8 mouse cellular contexts compared by ENCODE assay signal in the genomic region with DNA sequence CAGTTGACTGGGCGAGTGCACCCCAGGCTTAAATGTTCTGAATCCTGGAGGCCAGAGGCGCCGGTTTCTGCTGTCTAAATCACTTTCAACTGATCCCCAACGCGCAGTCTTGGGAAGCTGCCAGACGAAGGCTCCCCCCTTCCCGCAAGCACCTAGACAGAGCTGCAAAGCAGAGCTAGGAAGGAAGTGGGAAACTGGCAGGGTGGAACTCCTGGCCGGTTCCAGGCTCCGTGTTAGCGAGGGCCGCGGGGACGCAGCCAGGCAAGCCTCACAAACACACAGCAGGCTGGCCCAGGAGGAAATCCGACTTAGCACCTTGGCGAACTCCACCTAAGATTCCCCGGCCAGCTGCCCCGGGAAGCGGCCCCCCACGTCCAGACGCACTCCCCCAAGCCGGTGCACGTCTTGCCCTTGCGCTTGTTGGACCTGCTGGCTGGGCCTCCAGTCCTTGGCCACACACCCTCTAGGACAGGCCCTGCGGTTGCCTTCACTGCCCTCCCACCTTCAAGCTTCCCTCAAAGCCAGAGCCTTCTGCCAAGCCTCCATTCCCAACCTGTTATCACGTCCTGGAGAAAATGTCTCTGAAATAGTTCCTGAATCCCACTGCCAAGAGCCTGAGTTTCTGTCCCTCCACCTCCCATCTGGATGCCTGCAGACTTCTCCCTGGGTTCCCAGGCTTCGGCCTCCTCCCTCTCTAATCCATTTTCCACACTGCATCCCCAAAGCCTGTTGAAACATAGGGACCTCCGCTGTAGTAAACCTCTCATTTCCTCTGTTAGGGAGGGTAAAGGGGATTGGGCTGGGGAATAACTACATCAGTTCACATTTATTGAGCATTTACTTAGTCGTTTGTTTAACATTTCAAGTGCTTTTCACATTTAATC.
DNase-seq lines count a peak whose midpoint lies in the region; ATAC-seq and TF ChIP-seq lines count a peak whose summit lies in the region.

No protein-coding gene starts in this region.

- no peak for TF ChIP-seq CTCF in heart, adult 2 months (IDR thresholded peaks at IDR 0.05)
- TF ChIP-seq CTCF in intestine, postnatal 0 days (IDR thresholded peaks at IDR 0.05; ENCODE audit: low read depth): no peak
- TF ChIP-seq CTCF in lung, adult 2 months (IDR thresholded peaks at IDR 0.05; ENCODE audit: insufficient read depth, low read length): no peak

- no peak overlapping the region for H3K27ac ChIP-seq in neural tube, embryonic 11.5 days (ENCODE audit: low read depth, low read length)
- H3K27ac ChIP-seq in embryonic facial prominence, embryonic 10.5 days (replicated peaks): peak overlapping the region; percentile 77
- peak overlapping the region; percentile 70 for H3K27ac ChIP-seq in heart, adult 2 months
- no peak overlapping the region for H3K27ac ChIP-seq in intestine, postnatal 0 days (ENCODE audit: low read depth, low read length)

- peak; percentile 30 for DNase-seq in neural tube, embryonic 11.5 days (ENCODE audit: low spot score)
- DNase-seq in neural tube, embryonic 10.5 days (ENCODE audit: extremely low spot score, low spot score): no peak
- peak; percentile 47 for DNase-seq in embryonic facial prominence, embryonic 10.5 days (ENCODE audit: low spot score)
- peak; percentile 72 to 82 for DNase-seq in heart, adult 2 months
- peak; percentile 32 for DNase-seq in lung, adult 2 months
- peak; percentile 41 for DNase-seq in ovary, postnatal 14 days (ENCODE audit: low spot score)
- no peak for DNase-seq in thymus, postnatal 14 days

- no peaks in the 10 kb centered on the region for H3K79me2 ChIP-seq in heart, adult 2 months (replicated peaks; ENCODE audit: control insufficient read depth, insufficient read depth, low read length)

- H3K27me3 ChIP-seq in neural tube, embryonic 11.5 days (ENCODE audit: control insufficient read depth, insufficient read depth, low read length): no peaks in the 10 kb centered on the region
- H3K27me3 ChIP-seq in embryonic facial prominence, embryonic 10.5 days (replicated peaks; ENCODE audit: low read depth, poor library complexity, severe bottlenecking): peaks cover 41% of the 10 kb centered on the region
- H3K27me3 ChIP-seq in heart, adult 2 months (ENCODE audit: control insufficient read depth, insufficient read depth, low read length): no peaks in the 10 kb centered on the region
- no peaks in the 10 kb centered on the region for H3K27me3 ChIP-seq in intestine, postnatal 0 days (replicated peaks; ENCODE audit: control insufficient read depth, insufficient read depth, low read length)

- H3K4me2 ChIP-seq in neural tube, embryonic 11.5 days (ENCODE audit: low read depth): peak overlapping the region; percentile 47
- H3K4me2 ChIP-seq in intestine, postnatal 0 days (replicated peaks; ENCODE audit: low read depth): peak overlapping the region; percentile 57

- peak overlapping the region; percentile 12; the same call in 1 of the 2 replicates for H3K4me3 ChIP-seq in neural tube, embryonic 11.5 days (ENCODE audit: low read depth, low read length)
- H3K4me3 ChIP-seq in embryonic facial prominence, embryonic 10.5 days: peak overlapping the region; percentile 52
- peak overlapping the region; percentile 42 for H3K4me3 ChIP-seq in heart, adult 2 months
- H3K4me3 ChIP-seq in intestine, postnatal 0 days (ENCODE audit: low read depth, low read length): no peak overlapping the region
- H3K4me3 ChIP-seq in lung, adult 2 months (replicated peaks; ENCODE audit: extremely low read depth, low read depth, low read length): no peak overlapping the region

- H3K36me3 ChIP-seq in neural tube, embryonic 11.5 days (ENCODE audit: control insufficient read depth, insufficient read depth, low read length): no peaks in the 10 kb centered on the region
- peaks cover 6% of the 10 kb centered on the region; the same call in 1 of the 2 replicates for H3K36me3 ChIP-seq in embryonic facial prominence, embryonic 10.5 days (replicated peaks)
- no peaks in the 10 kb centered on the region for H3K36me3 ChIP-seq in heart, adult 2 months (ENCODE audit: control insufficient read depth, insufficient read depth, low read length)
- peaks cover 9% of the 10 kb centered on the region; the same call in 1 of the 2 replicates for H3K36me3 ChIP-seq in intestine, postnatal 0 days (ENCODE audit: control insufficient read depth, insufficient read depth)

- ATAC-seq in neural tube, embryonic 11.5 days (ENCODE audit: insufficient read depth, low FRiP score, low TSS enrichment): peak; percentile 45; the same call in 1 of the 2 replicates
- no peak for ATAC-seq in intestine, postnatal 0 days

- WGBS in neural tube, embryonic 11.5 days: 12% methylated on average over 28 of the region's 28 CpGs
- 11% methylated on average over 28 of the region's 28 CpGs for WGBS in embryonic facial prominence, embryonic 10.5 days
- WGBS in heart, adult 2 months: 16% methylated on average over 28 of the region's 28 CpGs
- WGBS in intestine, postnatal 0 days: 49% methylated on average over 28 of the region's 28 CpGs
- WGBS in lung, adult 2 months: 27% methylated on average over 28 of the region's 28 CpGs

- intact Hi-C loops in heart, adult 2 months (cut with DNase I): loop anchor here (1.0 to 5.0 kb wide), 5 partner anchors 40 to 340 kb away; no protein-coding TSS in a partner anchor

- peaks cover 12% of the 10 kb centered on the region for H3K4me1 ChIP-seq in neural tube, embryonic 11.5 days (ENCODE audit: control insufficient read depth, insufficient read depth, low read length)
- H3K4me1 ChIP-seq in embryonic facial prominence, embryonic 10.5 days: peaks cover 32% of the 10 kb centered on the region
- H3K4me1 ChIP-seq in heart, adult 2 months (ENCODE audit: control insufficient read depth, insufficient read depth, low read length): peaks cover 4% of the 10 kb centered on the region; the same call in 1 of the 2 replicates
- H3K4me1 ChIP-seq in intestine, postnatal 0 days (replicated peaks; ENCODE audit: control insufficient read depth, insufficient read depth, low read length): peaks cover 3% of the 10 kb centered on the region; the same call in 1 of the 2 replicates
- no peaks in the 10 kb centered on the region for H3K4me1 ChIP-seq in lung, adult 2 months (ENCODE audit: control insufficient read depth, insufficient read depth, low read length)

- 0 out of 2 replicates have a peak, but pooled peaks have one; percentile 20 for TF ChIP-seq EP300 in heart, adult 2 months (IDR thresholded peaks at IDR 0.05; ENCODE audit: insufficient read depth, low read depth, low read length)

- TF ChIP-seq POLR2A in heart, adult 2 months (IDR thresholded peaks at IDR 0.05; ENCODE audit: insufficient read depth, low read depth, low read length): no peak
- TF ChIP-seq POLR2A in lung, adult 2 months (IDR thresholded peaks at IDR 0.05; ENCODE audit: borderline replicate concordance, extremely low read depth, low read depth, low read length): no peak

- H3K9ac ChIP-seq in neural tube, embryonic 11.5 days (ENCODE audit: low read length): peak overlapping the region; percentile 2; the same call in 1 of the 2 replicates
- H3K9ac ChIP-seq in heart, adult 2 months (ENCODE audit: low read depth, low read length): peak overlapping the region; percentile 35
- H3K9ac ChIP-seq in intestine, postnatal 0 days (ENCODE audit: low read depth, low read length): no peak overlapping the region

- no peaks in the 10 kb centered on the region for H3K9me3 ChIP-seq in neural tube, embryonic 11.5 days (ENCODE audit: control insufficient read depth, low read length)
- H3K9me3 ChIP-seq in embryonic facial prominence, embryonic 10.5 days: no peaks in the 10 kb centered on the region
- no peaks in the 10 kb centered on the region for H3K9me3 ChIP-seq in intestine, postnatal 0 days (ENCODE audit: control insufficient read depth)

Comparison
In these comparisons a context has a peak if more than half of its experiments do, and no peak if none do; other contexts are left out.
1. DNase-seq: peak in neural tube, embryonic 11.5 days (single experiment), embryonic facial prominence, embryonic 10.5 days (single experiment), heart, adult 2 months (2 of 2), lung, adult 2 months (single experiment) and ovary, postnatal 14 days (single experiment); none in neural tube, embryonic 10.5 days (single experiment) and thymus, postnatal 14 days (single experiment).
2. H3K27ac ChIP-seq: peak in embryonic facial prominence, embryonic 10.5 days (single experiment) and heart, adult 2 months (single experiment); none in neural tube, embryonic 11.5 days (single experiment) and intestine, postnatal 0 days (single experiment).
3. H3K4me3 ChIP-seq: peak in neural tube, embryonic 11.5 days (single experiment), embryonic facial prominence, embryonic 10.5 days (single experiment) and heart, adult 2 months (single experiment); none in intestine, postnatal 0 days (single experiment) and lung, adult 2 months (single experiment).